Mouse (Mus musculus) liver, embryonic 14.5 days (tissue): ENCODE data around the gene Cdh23. TPM values are rescaled to one million over a fixed set of nuclear protein-coding genes. Genes with fewer than 3 reads are reported as not detected.
A peak's percentile ranks its signal among the peaks of the same experiment; 100 is the strongest.

Experiments
- ATAC-seq: fragments of 200-750 bp; cut with Nextera tagmentation; 2 replicates; pipeline ENCODE4 v1.8.0; 2017; ENCODE audit warnings: moderate number of reproducible peaks, mild to moderate bottlenecking, moderate library complexity; ENCODE audit not compliant: insufficient read depth
- DNase-seq, 3 experiments: peaks; one replicate each; pipeline ENCODE4 v3.0.0-alpha.2; 2012 to 2013; ENCODE audit warnings: low read depth in 3 of 3, low spot score in 3 of 3
- H3K27ac ChIP-seq: fragments of 300-500 bp; sonication (generic); 2 replicates; pipeline ENCODE4 v1.5.1; 2014; ENCODE audit warnings: moderate library complexity, mild to moderate bottlenecking, control low read depth, inconsistent platforms
- H3K27me3 ChIP-seq: fragments of 300-500 bp; sonication (generic); 2 replicates; pipeline ENCODE4 v1.6.1; 2014; ENCODE audit warnings: mild to moderate bottlenecking, low read length, moderate library complexity; ENCODE audit not compliant: control insufficient read depth, insufficient read depth
- H3K36me3 ChIP-seq: fragments of 300-500 bp; sonication (generic); replicated peaks from 2 replicates; pipeline ENCODE4 v1.6.1; 2014; ENCODE audit warnings: low read depth; ENCODE audit not compliant: control insufficient read depth, insufficient read depth
- H3K4me1 ChIP-seq, 2 experiments: fragments of 200-500 bp in 1 of 2; fragments of 300-500 bp in 1 of 2; sonication (generic) in 1 of 2; replicated peaks; 2 replicates each; pipeline ENCODE4 v1.6.1; 2012 to 2014; ENCODE audit warnings: antibody characterized with exemption in 1 of 2, inconsistent platforms in 1 of 2, low read length in 1 of 2; ENCODE audit not compliant: control insufficient read depth in 2 of 2, insufficient read depth in 2 of 2
- H3K4me2 ChIP-seq: fragments of 300-500 bp; sonication (generic); 2 replicates; pipeline ENCODE4 v1.6.1; 2014; ENCODE audit warnings: low read depth, mild to moderate bottlenecking, control low read depth, moderate library complexity
- H3K4me3 ChIP-seq, 2 experiments: fragments of 200-500 bp in 1 of 2; fragments of 300-500 bp in 1 of 2; sonication (generic) in 1 of 2; 2 replicates each; pipeline ENCODE4 v1.5.1; 2012 to 2014; ENCODE audit warnings: low read depth in 2 of 2, low read length in 2 of 2, mild to moderate bottlenecking in 2 of 2, control low read depth in 1 of 2, inconsistent platforms in 1 of 2, moderate library complexity in 1 of 2; ENCODE audit not compliant: insufficient read depth in 1 of 2
- H3K9ac ChIP-seq: fragments of 300-500 bp; sonication (generic); replicated peaks from 2 replicates; pipeline ENCODE4 v1.6.1; 2014; ENCODE audit warnings: mild to moderate bottlenecking, control low read depth, moderate library complexity
- H3K9me3 ChIP-seq: fragments of 300-500 bp; sonication (generic); 2 replicates; pipeline ENCODE4 v1.6.1; 2016; ENCODE audit warnings: low read length, mixed read lengths; ENCODE audit not compliant: control insufficient read depth
- CTCF ChIP-seq: IDR thresholded peaks from 2 replicates; pipeline ENCODE4 v1.5.1; 2016; ENCODE audit warnings: antibody characterized with exemption, low read depth, control low read depth
- EP300 ChIP-seq: IDR thresholded peaks from 2 replicates; pipeline ENCODE4 v1.6.1; 2016; ENCODE audit warnings: antibody characterized with exemption, low read depth
- WGBS: fragments of 180-500 bp; shearing (Covaris S2); extraction: QIAGEN DNeasy Blood & Tissue Kit; methylation state at CpG from one replicate; pipeline ENCODE4 v1.1.7; 2014; ENCODE audit not compliant: insufficient replicate concordance; 5-methylcytosine and 5-hydroxymethylcytosine counted together
- polyA plus RNA-seq, 2 experiments: library from polyadenylated mRNA; depleted of rRNA in 1 of 2; stranded (reverse) in 1 of 2; unstranded in 1 of 2; fragments of >200 nt; fragmentation: Nextera tagmentation in 1 of 2; extraction: Ambion mirVana in 1 of 2; gene quantifications; 2 replicates each; pipeline versions ENCODE4 v1.2.1 to v1.2.3; 2012 to 2014

Gene Cdh23
- polyA plus RNA-seq, 2 experiments = 0.02 TPM; not detected in 1

- H3K9ac ChIP-seq = no peak overlapping the region
- H3K4me1 ChIP-seq = no peaks in the 10 kb centered on the region
- TF ChIP-seq CTCF (no peak), EP300 (no peak)
- no peaks in the 10 kb centered on the region for H3K27me3 ChIP-seq
- DNase-seq = no peak
- H3K4me3 ChIP-seq = no peak overlapping the region
- no peaks in the 10 kb centered on the region for H3K9me3 ChIP-seq
- no peaks in the 10 kb centered on the region for H3K36me3 ChIP-seq
- ATAC-seq = no peak
- no peak overlapping the region for H3K4me2 ChIP-seq
- no peak overlapping the region for H3K27ac ChIP-seq
- 53% methylated on average over 2 of the region's 2 CpGs for WGBS
Measured at GRCm38 (mm10) chr10:60413756-60414155, 282.5 kb downstream of the Cdh23 start.

- Histone ChIP-seq H3K9me3 (no peaks in the 10 kb centered on the region), H3K4me2 (no peak overlapping the region), H3K9ac (no peak overlapping the region), H3K27ac (no peak overlapping the region), H3K4me1 (no peaks in the 10 kb centered on the region), H3K27me3 (no peaks in the 10 kb centered on the region), H3K4me3 (no peak overlapping the region), H3K36me3 (no peaks in the 10 kb centered on the region)
- peak; percentile 52 for TF ChIP-seq CTCF
- no peak for TF ChIP-seq EP300
- WGBS = 26% methylated on average over 5 of the region's 5 CpGs
- no peak for ATAC-seq
- no peak for DNase-seq
Measured at GRCm38 (mm10) chr10:60411794-60412193, 284.5 kb downstream of the Cdh23 start.

GRCm38 (mm10) chr10:60407831-60408230, 288.5 kb downstream of the Cdh23 start:
- ATAC-seq (no peak), DNase-seq (peak in 1 of 3 experiments; percentile 13)
- Histone ChIP-seq H3K4me3 (no peak overlapping the region), H3K4me2 (no peak overlapping the region), H3K27me3 (no peaks in the 10 kb centered on the region), H3K27ac (no peak overlapping the region), H3K36me3 (no peaks in the 10 kb centered on the region), H3K9ac (no peak overlapping the region), H3K9me3 (no peaks in the 10 kb centered on the region), H3K4me1 (no peaks in the 10 kb centered on the region)
- TF ChIP-seq EP300 = no peak
- peak; percentile 98 for TF ChIP-seq CTCF
- 1% methylated on average over 5 of the region's 5 CpGs for whole genome bisulfite sequencing

- no peaks in the 10 kb centered on the region for H3K9me3 ChIP-seq
- TF ChIP-seq CTCF (no peak), EP300 (no peak)
- H3K4me3 ChIP-seq = no peak overlapping the region
- no peak for DNase-seq
- no peak for ATAC-seq
- no peaks in the 10 kb centered on the region for H3K27me3 ChIP-seq
- WGBS = 34% methylated on average over 7 of the region's 7 CpGs
- no peak overlapping the region for H3K9ac ChIP-seq
- H3K36me3 ChIP-seq = no peaks in the 10 kb centered on the region
- no peak overlapping the region for H3K4me2 ChIP-seq
- no peak overlapping the region for H3K27ac ChIP-seq
- no peaks in the 10 kb centered on the region for H3K4me1 ChIP-seq
Measured at GRCm38 (mm10) chr10:60405460-60406177, 290.7 kb downstream of the Cdh23 start.

- Histone ChIP-seq H3K4me1 (no peaks in the 10 kb centered on the region), H3K4me2 (no peak overlapping the region), H3K36me3 (no peaks in the 10 kb centered on the region), H3K4me3 (no peak overlapping the region), H3K27me3 (no peaks in the 10 kb centered on the region), H3K9me3 (no peaks in the 10 kb centered on the region), H3K27ac (no peak overlapping the region), H3K9ac (no peak overlapping the region)
- WGBS = 67% methylated on average over 11 of the region's 11 CpGs
- ATAC-seq (no peak), DNase-seq (no peak)
- TF ChIP-seq EP300 (no peak), CTCF (no peak)
Measured at GRCm38 (mm10) chr10:60400507-60401295, 295.6 kb downstream of the Cdh23 start.
